Mouse (Mus musculus): Measurements from ENCODE around the gene Rad23a.

- no peak for TF ChIP-seq HCFC1 (IDR thresholded peaks at IDR 0.05; ENCODE audit: borderline replicate concordance, insufficient read depth, low read length)
- TF ChIP-seq ZNF384 (IDR thresholded peaks at IDR 0.05; ENCODE audit: low read depth, low read length), result no peak
- TF ChIP-seq ZC3H11A (IDR thresholded peaks at IDR 0.05; ENCODE audit: borderline replicate concordance, low read depth, low read length), result no peak
Observed at GRCm38 (mm10) chr8:84832759-84833742, 7.4 kb downstream of the Rad23a start.

All from ES-E14 (cell line).